Mouse (Mus musculus) neural tube, embryonic 14.5 days (tissue): Measurements from ENCODE around the gene Pi4k2a. TPM values are rescaled to one million over a fixed set of nuclear protein-coding genes. Genes with fewer than 3 reads are reported as not detected.
A peak's percentile ranks its signal among the peaks of the same experiment; 100 is the strongest.

ENCODE experiments used
- ATAC-seq: fragments of 200-750 bp; cut with Nextera tagmentation; 2 replicates; pipeline ENCODE4 v1.8.0; 2017; ENCODE audit warnings: low read depth, mild to moderate bottlenecking, moderate TSS enrichment, moderate library complexity
- H3K27ac ChIP-seq: fragments of 300-500 bp; sonication (generic); 2 replicates; pipeline ENCODE4 v1.5.1; 2014; ENCODE audit warnings: low read depth, mild to moderate bottlenecking, control low read depth, low read length, moderate library complexity, mixed read lengths
- H3K27me3 ChIP-seq: fragments of 300-500 bp; sonication (generic); 2 replicates; pipeline ENCODE4 v1.6.1; 2014; ENCODE audit warnings: low read length; ENCODE audit not compliant: control insufficient read depth, insufficient read depth
- H3K36me3 ChIP-seq: fragments of 300-500 bp; sonication (generic); 2 replicates; pipeline ENCODE4 v1.6.1; 2014; ENCODE audit warnings: low read length, mixed read lengths; ENCODE audit not compliant: control insufficient read depth, insufficient read depth
- H3K4me1 ChIP-seq: fragments of 300-500 bp; sonication (generic); 2 replicates; pipeline ENCODE4 v1.6.1; 2014; ENCODE audit warnings: low read length; ENCODE audit not compliant: control insufficient read depth, insufficient read depth
- H3K4me2 ChIP-seq: fragments of 300-500 bp; sonication (generic); 2 replicates; pipeline ENCODE4 v1.6.1; 2014; ENCODE audit warnings: mild to moderate bottlenecking, low read depth, low read length, control low read depth
- H3K4me3 ChIP-seq: fragments of 300-500 bp; sonication (generic); 2 replicates; pipeline ENCODE4 v1.5.1; 2014; ENCODE audit warnings: low read depth, low read length, control low read depth, mixed read lengths
- H3K9ac ChIP-seq: fragments of 300-500 bp; sonication (generic); replicated peaks from 2 replicates; pipeline ENCODE4 v1.6.1; 2014; ENCODE audit warnings: low read depth, mild to moderate bottlenecking, control low read depth, low read length, mixed read lengths
- H3K9me3 ChIP-seq: fragments of 300-500 bp; sonication (generic); 2 replicates; pipeline ENCODE4 v1.6.1; 2016; ENCODE audit warnings: low read length; ENCODE audit not compliant: control insufficient read depth
- WGBS: fragments of 180-500 bp; shearing (Covaris S2); extraction: QIAGEN DNeasy Blood & Tissue Kit; methylation state at CpG from one replicate; pipeline ENCODE4 v1.1.7; 2014; 5-methylcytosine and 5-hydroxymethylcytosine counted together
- polyA plus RNA-seq: library from polyadenylated mRNA; unstranded; fragments of >200 nt; fragmentation: Nextera tagmentation; extraction: Ambion mirVana; gene quantifications from 2 replicates; pipeline ENCODE4 v1.2.1, GENCODE M21; 2014

Gene Pi4k2a
- polyA plus RNA-seq, 1 experiment from 2014 or later = 35.3 TPM

DNA sequence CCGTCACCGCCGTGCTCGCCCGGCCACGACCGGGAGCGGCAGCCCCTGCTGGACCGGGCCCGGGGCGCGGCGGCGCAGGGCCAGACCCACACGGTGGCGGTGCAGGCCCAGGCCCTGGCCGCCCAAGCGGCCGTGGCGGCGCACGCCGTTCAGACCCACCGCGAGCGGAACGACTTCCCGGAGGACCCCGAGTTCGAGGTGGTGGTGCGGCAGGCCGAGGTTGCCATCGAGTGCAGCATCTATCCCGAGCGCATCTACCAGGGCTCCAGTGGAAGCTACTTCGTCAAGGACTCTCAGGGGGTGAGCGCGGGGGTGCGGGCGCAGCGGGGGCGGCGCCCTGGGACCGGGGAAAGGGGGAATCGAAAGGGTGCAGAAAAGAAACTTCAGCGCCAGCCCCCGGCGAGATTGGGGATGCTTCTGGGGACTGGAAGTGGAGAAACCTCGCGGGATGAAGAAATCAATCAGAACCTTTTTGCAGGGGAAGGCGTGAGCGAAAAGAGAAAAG, 419 bp downstream of the Pi4k2a start:
- Histone ChIP-seq H3K9ac (peak overlapping the region; percentile 87), H3K4me1 (peaks cover 15% of the 10 kb centered on the region), H3K4me2 (peak overlapping the region; percentile 73), H3K27me3 (no peaks in the 10 kb centered on the region; the same call in 1 of the 2 replicates), H3K27ac (peak overlapping the region; percentile 89), H3K36me3 (peaks cover 5% of the 10 kb centered on the region; the same call in 1 of the 2 replicates), H3K9me3 (no peaks in the 10 kb centered on the region), H3K4me3 (peak overlapping the region; percentile 91)
- WGBS = under 1% methylated on average over 52 of the region's 52 CpGs
- peak; percentile 68 for ATAC-seq

DNA sequence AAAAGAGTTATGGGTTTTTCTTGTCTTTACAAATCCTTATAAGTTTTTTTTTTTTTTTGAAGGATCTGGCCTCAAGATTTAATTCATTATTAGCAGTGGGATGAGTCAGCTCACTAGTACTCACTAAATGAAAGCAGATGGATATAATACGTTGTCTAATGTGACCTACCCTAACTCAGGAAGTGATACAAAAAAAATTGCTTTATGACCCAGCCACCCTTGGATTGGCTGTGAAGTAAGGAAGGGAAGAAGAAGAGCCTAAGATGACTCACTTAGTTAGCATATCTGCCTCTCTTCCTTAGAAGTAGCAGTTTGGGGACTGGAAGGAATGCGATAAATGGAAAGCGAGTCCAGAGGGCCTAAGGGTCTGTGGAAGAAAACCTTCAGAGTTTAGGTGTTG, 9.1 kb downstream of the Pi4k2a start:
- no peak overlapping the region for H3K4me2 ChIP-seq
- no peak overlapping the region for H3K9ac ChIP-seq
- no peak for ATAC-seq
- H3K27me3 ChIP-seq = no peaks in the 10 kb centered on the region
- no peak overlapping the region for H3K4me3 ChIP-seq
- H3K36me3 ChIP-seq = 0 out of 2 replicates have a peak, but pooled peaks cover 4% of the 10 kb centered on the region
- no peaks in the 10 kb centered on the region for H3K9me3 ChIP-seq
- H3K27ac ChIP-seq = no peak overlapping the region
- H3K4me1 ChIP-seq = no peaks in the 10 kb centered on the region
- 93% methylated on average over 3 of the region's 3 CpGs for WGBS

DNA sequence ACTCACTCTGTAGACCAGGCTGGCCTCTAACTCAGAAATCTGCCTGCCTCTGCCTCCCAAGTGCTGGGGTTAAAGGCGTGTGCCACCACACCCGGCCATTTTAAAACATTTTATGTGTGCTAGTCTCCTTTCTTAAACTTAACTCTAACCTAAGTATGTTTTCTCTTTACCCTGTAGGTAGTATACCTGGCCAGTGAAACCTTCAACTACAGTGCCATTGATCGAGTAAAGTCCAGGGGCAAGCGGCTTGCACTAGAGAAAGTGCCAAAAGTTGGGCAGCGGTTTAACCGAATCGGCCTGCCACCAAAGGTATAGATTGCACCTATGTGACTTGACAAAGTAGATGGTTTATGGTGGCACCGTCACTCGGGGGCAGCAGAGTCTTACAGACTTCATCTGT, 14.4 kb downstream of the Pi4k2a start:
- Histone ChIP-seq H3K9ac (no peak overlapping the region), H3K27ac (no peak overlapping the region), H3K4me2 (no peak overlapping the region), H3K4me3 (no peak overlapping the region), H3K27me3 (no peaks in the 10 kb centered on the region), H3K36me3 (peaks cover 17% of the 10 kb centered on the region; the same call in 1 of the 2 replicates), H3K4me1 (no peaks in the 10 kb centered on the region), H3K9me3 (no peaks in the 10 kb centered on the region)
- no peak for ATAC-seq
- WGBS = 95% methylated on average over 9 of the region's 9 CpGs

DNA sequence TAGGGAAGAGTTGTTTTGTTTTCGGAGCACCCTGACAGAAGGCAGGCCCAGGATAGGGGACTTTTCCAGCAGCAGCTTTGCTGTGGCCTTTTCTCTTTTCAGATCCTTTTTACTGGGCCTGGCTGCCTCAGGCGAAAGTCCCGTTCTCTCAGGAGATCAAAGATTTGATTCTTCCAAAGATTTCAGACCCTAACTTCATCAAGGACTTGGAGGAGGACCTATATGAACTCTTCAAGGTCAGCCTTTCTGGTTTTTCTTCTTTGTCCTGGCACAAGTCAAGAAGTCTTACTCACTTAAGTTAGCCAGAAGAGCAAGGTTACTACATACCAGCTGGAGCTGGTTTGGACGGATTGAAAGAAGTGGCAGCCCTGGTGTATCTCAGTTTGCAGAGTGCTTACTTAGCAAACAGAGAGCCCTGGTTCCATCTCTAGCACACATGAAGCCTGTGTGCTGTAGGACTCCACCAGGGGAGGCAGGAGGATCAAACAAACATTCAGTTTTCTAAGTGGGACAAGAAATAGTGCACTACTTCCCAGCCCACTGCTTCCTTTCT, 25.6 kb downstream of the Pi4k2a start:
- WGBS = 91% methylated on average over 4 of the region's 4 CpGs
- ATAC-seq = no peak
- peaks cover 49% of the 10 kb centered on the region for H3K36me3 ChIP-seq

DNA sequence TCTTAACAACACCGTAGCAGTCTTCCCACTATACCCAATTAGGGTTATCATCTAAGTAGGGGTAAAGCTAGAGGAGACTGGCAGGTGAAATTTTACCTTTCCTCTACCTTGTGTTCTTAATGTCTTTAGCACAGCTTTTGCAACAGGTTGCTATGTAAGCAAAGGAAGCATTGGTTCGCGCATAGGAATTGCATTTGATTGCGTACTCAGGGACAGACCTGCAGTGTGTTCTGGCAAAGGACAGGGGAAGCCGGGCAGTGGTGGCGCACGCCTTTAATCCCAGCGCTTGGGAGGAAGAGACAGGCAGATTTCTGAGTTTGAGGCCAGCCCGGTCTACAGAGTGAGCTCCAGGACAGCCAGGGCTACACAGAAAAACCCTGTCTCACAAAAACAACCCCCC, 27.9 kb downstream of the Pi4k2a start:
- no peak for ATAC-seq
- H3K9me3 ChIP-seq = no peaks in the 10 kb centered on the region
- H3K36me3 ChIP-seq = peaks cover 59% of the 10 kb centered on the region
- H3K4me2 ChIP-seq = no peak overlapping the region
- no peaks in the 10 kb centered on the region for H3K4me1 ChIP-seq
- H3K9ac ChIP-seq = no peak overlapping the region
- 97% methylated on average over 9 of the region's 9 CpGs for WGBS
- no peak overlapping the region for H3K27ac ChIP-seq
- H3K4me3 ChIP-seq = no peak overlapping the region
- H3K27me3 ChIP-seq = no peaks in the 10 kb centered on the region

More for the DNA sequence above, 25.6 kb downstream of the Pi4k2a start:
- H3K4me2 ChIP-seq = no peak overlapping the region
- no peaks in the 10 kb centered on the region for H3K4me1 ChIP-seq
- no peak overlapping the region for H3K9ac ChIP-seq
- H3K4me3 ChIP-seq = no peak overlapping the region
- no peaks in the 10 kb centered on the region for H3K27me3 ChIP-seq
- H3K27ac ChIP-seq = no peak overlapping the region
- no peaks in the 10 kb centered on the region for H3K9me3 ChIP-seq

DNA sequence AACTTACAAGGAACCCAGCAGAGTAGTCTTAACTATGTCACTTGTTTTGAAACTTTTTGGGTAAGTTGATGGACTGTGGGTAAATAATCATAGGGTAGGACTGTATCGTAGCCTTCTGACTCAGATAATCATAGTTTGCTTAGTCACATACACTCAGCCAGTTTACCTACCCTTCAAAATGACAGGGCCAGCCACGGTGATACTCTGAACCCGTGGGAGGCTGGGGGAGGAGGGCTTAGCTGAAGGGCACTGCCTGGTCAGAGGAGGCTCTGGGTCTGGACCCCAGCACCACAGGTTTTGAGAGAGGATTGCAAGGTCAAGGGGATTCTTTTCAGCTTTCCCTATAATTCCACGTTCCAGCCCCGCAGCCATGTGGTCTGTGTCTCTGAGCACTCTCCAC, 28.3 kb downstream of the Pi4k2a start:
- Histone ChIP-seq H3K36me3 (peaks cover 59% of the 10 kb centered on the region), H3K27ac (no peak overlapping the region)
- ATAC-seq = no peak

DNA sequence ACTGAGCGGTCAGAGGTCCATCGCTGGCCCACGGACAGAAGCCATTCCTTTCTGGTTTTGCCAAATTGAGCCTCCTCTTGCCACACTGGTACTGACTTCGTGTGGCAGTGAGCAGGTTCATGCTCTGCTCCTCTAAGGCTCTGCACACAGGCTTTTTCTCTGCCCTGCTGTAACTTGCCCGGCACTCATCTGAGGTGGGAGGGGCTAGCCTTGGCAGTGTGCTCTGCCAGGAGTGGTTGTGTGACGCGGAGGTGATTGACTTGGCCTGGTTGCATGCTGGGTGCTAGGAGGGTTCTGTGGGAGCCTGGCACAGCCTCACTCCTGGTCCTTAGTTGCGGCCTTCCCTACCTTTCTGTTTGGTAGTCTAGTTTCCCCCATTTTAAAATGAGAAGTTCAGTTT, 30.2 kb downstream of the Pi4k2a start:
- H3K27ac ChIP-seq = no peak overlapping the region
- no peak for ATAC-seq
- H3K27me3 ChIP-seq = no peaks in the 10 kb centered on the region
- no peaks in the 10 kb centered on the region for H3K9me3 ChIP-seq
- H3K4me1 ChIP-seq = no peaks in the 10 kb centered on the region
- 93% methylated on average over 8 of the region's 8 CpGs for WGBS
- H3K4me2 ChIP-seq = no peak overlapping the region
- no peak overlapping the region for H3K4me3 ChIP-seq
- H3K9ac ChIP-seq = no peak overlapping the region
- H3K36me3 ChIP-seq = peaks cover 52% of the 10 kb centered on the region

More for the DNA sequence above, 28.3 kb downstream of the Pi4k2a start:
- Histone ChIP-seq H3K4me1 (no peaks in the 10 kb centered on the region), H3K9ac (no peak overlapping the region), H3K9me3 (no peaks in the 10 kb centered on the region), H3K4me3 (no peak overlapping the region), H3K4me2 (no peak overlapping the region), H3K27me3 (no peaks in the 10 kb centered on the region)
- WGBS = 92% methylated on average over 5 of the region's 5 CpGs

DNA sequence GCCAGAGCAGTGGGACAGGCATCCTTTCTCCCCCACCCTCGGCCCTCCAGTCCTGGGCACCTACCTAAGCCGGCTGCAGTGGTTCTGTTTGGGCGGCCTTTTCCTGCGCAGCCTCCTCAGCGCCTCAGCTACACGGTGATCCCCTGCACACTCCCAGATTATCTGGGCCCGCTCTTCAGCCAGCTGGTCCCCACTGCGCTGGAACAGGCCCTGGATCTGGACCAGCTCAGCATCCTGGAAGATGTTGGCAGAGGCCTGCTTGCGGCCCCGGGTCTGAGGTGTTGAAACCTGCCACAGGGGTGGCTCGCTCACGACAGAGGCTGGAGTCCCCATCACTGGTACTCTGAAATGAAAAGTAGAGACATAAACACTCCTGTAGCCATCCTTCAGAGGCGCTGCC, 34.4 kb downstream of the Pi4k2a start:
- H3K27me3 ChIP-seq = no peaks in the 10 kb centered on the region; the same call in 1 of the 2 replicates
- H3K4me2 ChIP-seq = no peak overlapping the region
- H3K27ac ChIP-seq = no peak overlapping the region
- no peak for ATAC-seq
- H3K4me3 ChIP-seq = no peak overlapping the region
- 86% methylated on average over 13 of the region's 13 CpGs for WGBS
- H3K4me1 ChIP-seq = peaks cover 7% of the 10 kb centered on the region
- H3K9ac ChIP-seq = no peak overlapping the region
- H3K9me3 ChIP-seq = no peaks in the 10 kb centered on the region
- peaks cover 27% of the 10 kb centered on the region for H3K36me3 ChIP-seq

DNA sequence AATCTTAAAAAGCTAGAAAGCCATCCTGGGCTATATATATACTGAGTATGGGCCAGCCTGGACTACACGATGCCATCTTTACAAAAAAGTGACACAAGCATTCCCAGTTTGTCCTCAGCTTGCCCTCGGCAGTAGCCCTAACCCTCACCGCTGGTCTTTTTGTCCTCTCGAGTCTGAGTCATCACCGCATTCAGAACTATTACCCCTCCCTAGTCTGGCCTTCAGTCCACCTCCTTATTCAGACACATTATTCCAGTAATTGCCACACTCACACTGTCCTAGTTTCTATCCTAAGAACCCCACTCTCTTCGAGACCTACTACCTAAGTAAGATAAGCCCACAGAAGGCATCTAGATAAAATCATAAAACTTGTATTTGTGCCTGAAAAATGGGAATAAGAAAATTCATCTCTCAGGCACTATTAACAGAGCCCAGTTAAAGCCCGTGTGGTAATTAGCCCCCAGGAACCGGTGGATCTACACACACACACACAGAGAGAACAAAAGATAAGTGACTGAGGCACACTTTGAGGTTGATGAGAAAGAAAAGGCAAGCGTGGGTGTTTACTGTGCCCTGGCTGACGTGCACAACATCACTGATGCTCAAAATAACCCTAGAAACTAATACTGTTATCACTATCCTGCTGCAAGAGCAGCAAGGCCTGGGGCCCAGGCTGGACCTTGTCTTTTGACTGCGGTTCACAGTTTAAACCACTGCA, 35.4 kb downstream of the Pi4k2a start:
- no peak overlapping the region for H3K27ac ChIP-seq
- peaks cover 18% of the 10 kb centered on the region for H3K36me3 ChIP-seq
- peaks cover 7% of the 10 kb centered on the region for H3K4me1 ChIP-seq
- no peak overlapping the region for H3K4me3 ChIP-seq
- H3K4me2 ChIP-seq = no peak overlapping the region
- H3K9me3 ChIP-seq = no peaks in the 10 kb centered on the region
- WGBS = 80% methylated on average over 11 of the region's 11 CpGs
- no peak for ATAC-seq
- no peak overlapping the region for H3K9ac ChIP-seq
- no peaks in the 10 kb centered on the region; the same call in 1 of the 2 replicates for H3K27me3 ChIP-seq
